Mouse (Mus musculus) lung, adult 2 months (tissue): ENCODE data around the gene Nudt19.

ENCODE experiments used
- CTCF ChIP-seq: fragments of 200-500 bp; IDR thresholded peaks from 2 replicates; pipeline ENCODE4 v1.5.1; 2011; ENCODE audit warnings: mild to moderate bottlenecking, low read length, control low read depth; ENCODE audit not compliant: insufficient read depth
- POLR2A ChIP-seq: fragments of 200-500 bp; IDR thresholded peaks from 2 replicates; pipeline ENCODE4 v1.6.1; 2011; ENCODE audit warnings: low read depth, mild to moderate bottlenecking, control low read depth, low read length, borderline replicate concordance; ENCODE audit errors: extremely low read depth

DNA sequence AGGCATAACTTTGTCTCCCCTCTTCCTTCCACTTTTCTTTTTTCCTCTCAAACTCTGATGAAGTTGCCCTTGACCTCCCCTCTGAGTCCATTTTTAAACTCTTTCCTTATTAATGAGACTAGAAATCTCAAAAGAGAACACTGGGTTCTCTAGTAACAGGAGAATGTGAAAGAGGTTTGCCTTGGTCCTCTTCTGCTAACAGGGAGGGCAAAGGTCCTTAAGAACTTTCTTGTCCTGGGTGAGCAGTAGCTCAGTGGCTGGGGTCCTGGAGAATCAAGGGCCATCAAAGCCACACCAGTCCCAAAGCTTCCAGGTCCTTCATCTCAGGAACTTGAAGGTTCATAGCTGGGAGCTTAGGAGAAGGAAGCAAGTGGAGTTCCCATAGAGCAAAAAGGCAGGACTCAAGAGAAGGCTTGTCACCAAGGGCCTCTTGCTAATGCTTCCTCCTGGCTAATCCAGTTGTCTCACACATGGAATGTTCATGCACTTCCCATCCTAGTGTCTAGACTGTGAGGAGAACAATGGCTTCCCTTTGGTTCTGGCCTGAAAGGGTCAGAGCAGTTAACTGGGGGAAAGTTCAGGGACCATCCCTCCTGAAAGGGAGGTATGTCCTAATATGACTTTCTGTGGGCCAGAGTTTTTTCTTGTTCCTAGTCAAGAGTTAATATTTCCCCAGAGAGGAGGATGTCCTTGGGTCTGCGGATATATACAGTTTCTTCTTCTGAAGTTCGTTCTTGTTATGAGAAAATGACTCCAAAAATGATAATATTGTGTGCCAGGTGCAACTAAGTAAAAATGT, 8.2 kb upstream of the Nudt19 start:
- TF ChIP-seq CTCF = no peak
- TF ChIP-seq POLR2A = no peak
